Mouse (Mus musculus): ENCODE measurements around the gene Gm1673. TPM values are rescaled to one million over a fixed set of nuclear protein-coding genes. Genes with fewer than 3 reads are reported as not detected.

The Gm1673 gene
- 560 and 649 TPM in 2 replicates for polyA plus RNA-seq (2012; rRNA removed)

GRCm38 (mm10) chr5:33983309-33984121 is at the start of gene Gm1673:
Gene Gm1673, plus strand, starts transcription at chr5:33983433.

GRCm38 (mm10) chr5:33936120-33936707 is 47.0 kb upstream of the Gm1673 start, which contains the start of gene Nelfa:
Gene Nelfa, minus strand, starts transcription at chr5:33936413.

GRCm38 (mm10) chr5:33995843-33996693 is 12.8 kb downstream of the Gm1673 start, which contains the start of gene Nat8l:
Gene Nat8l, plus strand, starts transcription at chr5:33995984.

Other genes with a start within 250 kb of the Gm1673 start
- gene Letm1, start 200.6 kb upstream of the Gm1673 start, polyA plus RNA-seq (2012; rRNA removed): 43.5 and 47.8 TPM in 2 replicates
- 104 TPM in 2 replicates for gene Nsd2, start 162.7 kb upstream of the Gm1673 start, polyA plus RNA-seq (2012; rRNA removed)
- 39.1 and 41.6 TPM in 2 replicates for gene Nelfa, start 47.0 kb upstream of the Gm1673 start, polyA plus RNA-seq (2012; rRNA removed)
- 17.2 and 19.2 TPM in 2 replicates for gene Nat8l, start 12.6 kb downstream of the Gm1673 start, polyA plus RNA-seq (2012; rRNA removed)
- 0.44 and 0.71 TPM in 2 replicates for gene Poln, start 186.0 kb downstream of the Gm1673 start, polyA plus RNA-seq (2012; rRNA removed)
- gene Haus3, start 186.1 kb downstream of the Gm1673 start, polyA plus RNA-seq (2012; rRNA removed): 5.7 and 6.1 TPM in 2 replicates
- gene Mxd4, start 204.3 kb downstream of the Gm1673 start, polyA plus RNA-seq (2012; rRNA removed): 81.3 and 85.4 TPM in 2 replicates

Measured in central nervous system, embryonic 18 days (tissue).